Mouse (Mus musculus) fat pad, adult 2 months (tissue): ENCODE data around the gene Ablim1.
A peak's percentile ranks its signal among the peaks of the same experiment; 100 is the strongest.

Experiments
- DNase-seq: peaks from one replicate; pipeline ENCODE4 v3.0.0-alpha.2; 2011; ENCODE audit warnings: low read depth, low spot score; ENCODE audit errors: extremely low read depth

Ablim1 gene

DNA sequence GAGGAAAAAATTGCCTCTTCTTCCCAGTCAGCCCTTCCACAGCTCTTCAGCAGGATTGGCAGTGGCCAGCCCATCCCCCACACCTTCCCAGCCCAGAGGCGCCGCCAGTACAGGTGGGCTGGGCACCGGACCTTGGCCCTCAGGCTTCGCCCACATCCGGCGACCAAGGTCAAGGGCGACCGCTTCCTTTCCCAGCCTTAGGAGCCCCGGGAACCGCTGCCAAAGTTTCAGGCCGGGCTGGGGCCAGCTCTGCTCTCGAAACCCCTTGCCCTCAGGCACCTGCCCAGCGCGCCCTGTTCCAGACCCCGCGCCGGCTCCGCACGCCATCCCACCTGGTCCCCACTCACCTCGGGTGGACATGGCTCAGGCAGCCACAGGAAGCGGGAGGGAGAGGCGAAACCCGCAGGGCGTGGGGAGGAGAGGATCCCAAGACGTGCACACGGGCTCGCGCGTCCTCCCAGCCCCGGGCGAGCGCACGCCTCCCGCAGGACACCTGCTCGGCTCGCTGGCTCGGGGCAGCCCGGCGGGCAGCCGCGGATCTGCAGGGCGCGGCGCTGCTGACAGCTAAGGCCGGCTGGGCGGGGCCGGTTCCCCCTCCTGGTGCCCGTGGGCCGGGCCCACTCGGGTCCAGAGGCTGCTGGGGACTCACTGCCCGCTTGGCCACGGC is at the start of gene Ablim1:
TSS of gene Ablim1 (minus strand) at position 574 of the 667 bp plus-strand sequence.
- no peak for DNase-seq

DNA sequence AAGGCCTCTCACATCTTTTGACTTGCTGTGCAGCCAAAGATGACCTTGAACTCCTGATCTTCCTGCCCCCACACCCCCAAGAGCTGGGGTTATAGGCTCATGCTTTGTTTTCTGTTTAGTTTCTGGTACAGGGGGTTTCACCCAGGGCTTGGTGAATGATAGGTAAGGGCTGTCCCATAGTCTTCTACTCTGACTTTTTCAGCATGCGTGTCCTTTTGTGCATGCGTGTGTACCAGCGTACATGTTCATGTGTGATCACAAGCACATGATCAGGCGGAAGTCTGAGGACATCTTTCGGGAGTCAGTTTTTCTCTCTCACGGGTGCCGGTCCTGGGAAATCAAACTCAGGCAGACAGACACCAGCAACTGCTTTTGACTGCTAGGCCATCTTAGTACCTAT is 48.8 kb upstream of the Ablim1 start:
- no peak for DNase-seq

DNA sequence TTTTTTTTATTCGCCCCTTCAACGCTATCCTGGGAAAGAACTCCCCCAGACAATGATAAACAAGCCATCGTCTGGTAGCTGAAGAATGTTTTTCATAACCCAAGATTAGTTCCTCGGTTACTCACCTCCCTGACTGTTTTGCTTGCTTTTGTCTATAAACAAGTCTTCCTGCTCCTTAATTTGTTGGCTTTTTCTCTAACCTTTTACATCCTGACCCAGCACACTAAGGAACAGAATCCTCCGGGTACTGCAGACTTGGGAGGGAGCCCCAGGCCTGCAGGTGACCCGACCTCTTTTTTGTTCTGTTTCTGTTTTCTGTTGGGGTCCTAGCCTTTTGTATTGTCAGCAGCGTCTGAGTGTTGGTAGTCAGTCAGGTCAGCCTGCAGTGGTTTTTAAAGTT is 48.4 kb upstream of the Ablim1 start:
- no peak for DNase-seq

GRCm38 (mm10) chr19:57362586-57362985 is 47.9 kb upstream of the Ablim1 start:
- no peak for DNase-seq

- DNase-seq = no peak
Observed at GRCm38 (mm10) chr19:57361939-57362307, 47.2 kb upstream of the Ablim1 start.

GRCm38 (mm10) chr19:57361131-57361938 is 46.6 kb upstream of the Ablim1 start:
- DNase-seq = no peak

DNA sequence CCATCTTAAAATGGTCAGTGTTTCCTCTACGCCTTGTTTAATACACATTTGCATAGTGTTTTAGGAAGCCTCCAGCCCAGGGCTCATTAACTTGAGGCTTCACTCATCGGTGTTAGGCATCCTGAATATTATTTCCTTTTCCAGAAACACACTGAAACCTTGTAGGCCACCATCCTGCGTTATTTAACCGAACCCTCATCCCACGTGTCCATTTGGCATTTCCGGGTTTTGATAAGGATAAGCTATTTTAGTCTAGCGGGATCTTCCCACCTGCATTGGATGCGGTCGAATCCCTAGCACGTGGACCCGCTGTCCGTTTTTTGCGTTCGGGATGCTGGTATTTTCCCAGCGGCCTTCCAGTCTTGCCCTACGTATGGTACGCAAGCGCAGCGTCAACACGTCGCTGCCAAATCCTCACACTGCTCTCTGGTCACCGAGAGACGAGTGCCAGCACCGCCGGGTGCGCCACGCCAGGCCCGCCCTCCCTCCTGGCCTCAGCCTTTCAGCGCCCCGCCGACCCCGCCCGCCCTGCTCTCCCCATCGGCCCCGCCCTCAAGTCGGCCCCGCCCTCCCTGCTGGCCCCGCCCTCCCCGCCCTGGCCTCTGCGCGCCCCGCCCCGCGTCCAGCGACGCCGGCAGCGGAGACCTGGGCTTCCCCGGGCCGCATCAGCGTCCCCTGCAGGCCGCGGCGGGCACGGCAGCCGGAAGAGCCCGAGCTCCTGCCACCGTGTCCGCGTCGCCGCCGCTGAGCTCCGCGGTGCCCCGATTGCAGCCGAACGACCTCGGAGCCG is 45.8 kb upstream of the Ablim1 start, which contains the start of gene Fam160b1:
TSS of gene Fam160b1 (plus strand) at position 340 of the 790 bp plus-strand sequence.
- peak; percentile 52 for DNase-seq

DNA sequence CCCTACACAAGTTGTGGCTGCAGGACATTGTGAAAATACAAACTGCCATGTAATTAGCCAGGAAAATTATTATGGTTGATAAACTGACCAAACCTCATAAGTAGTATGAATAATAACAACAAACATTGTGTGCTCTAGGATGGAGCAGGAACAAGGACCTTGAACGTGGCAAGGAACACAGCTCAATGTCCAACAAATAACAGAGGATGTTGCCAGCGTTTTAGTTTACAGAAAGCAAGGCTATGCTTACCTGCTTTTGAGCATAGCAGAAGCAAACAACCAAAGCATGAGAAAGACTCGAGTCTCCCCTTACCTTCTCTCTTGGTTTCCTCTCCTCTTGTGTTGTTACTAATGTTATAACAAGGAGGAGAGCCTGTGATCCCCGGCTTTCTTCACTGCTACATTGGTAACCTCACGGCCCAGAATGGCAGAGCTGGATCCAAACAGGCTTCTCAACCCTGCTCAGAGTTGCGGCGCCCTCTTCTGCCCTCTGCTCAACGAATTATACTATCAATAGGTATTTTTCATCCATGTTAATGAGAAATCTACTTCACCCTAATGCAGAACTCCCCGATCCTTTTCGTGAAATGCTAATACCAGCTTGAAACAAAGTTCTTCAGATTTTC is 45.1 kb upstream of the Ablim1 start:
- no peak for DNase-seq

DNA sequence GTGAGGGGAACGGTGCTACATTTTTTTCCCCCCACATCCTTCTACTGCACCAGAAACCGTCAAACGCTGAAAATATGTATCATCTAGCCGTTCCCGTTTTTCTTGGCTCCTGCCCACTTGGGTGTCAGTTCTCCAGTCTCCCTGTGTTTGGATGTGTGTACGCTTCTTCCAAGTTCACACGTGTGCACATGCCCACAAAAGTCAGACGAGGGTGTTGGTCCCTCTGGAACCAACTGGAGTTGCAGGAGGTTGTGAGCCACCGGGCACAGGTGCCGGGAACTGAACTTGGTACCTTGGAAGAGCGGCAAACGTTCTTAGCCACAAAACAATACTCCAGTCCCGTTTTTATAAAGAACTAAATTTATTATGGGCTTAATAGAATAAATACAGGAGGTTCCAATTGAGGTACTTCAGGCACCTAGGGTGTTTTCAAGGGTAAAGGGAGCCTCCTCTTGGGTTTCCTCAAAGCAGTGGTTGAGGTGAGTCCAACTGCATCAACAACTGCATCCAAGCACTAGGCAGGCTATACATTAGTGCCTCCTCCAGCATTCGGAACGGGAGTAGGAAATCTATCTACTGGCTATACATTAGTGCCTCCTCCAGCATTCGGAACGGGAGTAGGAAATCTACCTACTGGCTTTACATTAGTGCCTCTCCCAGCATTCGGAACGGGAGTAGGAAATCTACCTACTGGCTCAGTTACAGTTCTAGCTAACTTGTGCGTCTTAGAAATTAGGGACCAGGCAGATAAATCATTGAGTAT is 44.3 kb upstream of the Ablim1 start:
- DNase-seq = no peak

- no peak for DNase-seq
Observed at GRCm38 (mm10) chr19:57358322-57358721, 43.6 kb upstream of the Ablim1 start.

- no peak for DNase-seq
Observed at GRCm38 (mm10) chr19:57357811-57358210, 43.1 kb upstream of the Ablim1 start.

DNA sequence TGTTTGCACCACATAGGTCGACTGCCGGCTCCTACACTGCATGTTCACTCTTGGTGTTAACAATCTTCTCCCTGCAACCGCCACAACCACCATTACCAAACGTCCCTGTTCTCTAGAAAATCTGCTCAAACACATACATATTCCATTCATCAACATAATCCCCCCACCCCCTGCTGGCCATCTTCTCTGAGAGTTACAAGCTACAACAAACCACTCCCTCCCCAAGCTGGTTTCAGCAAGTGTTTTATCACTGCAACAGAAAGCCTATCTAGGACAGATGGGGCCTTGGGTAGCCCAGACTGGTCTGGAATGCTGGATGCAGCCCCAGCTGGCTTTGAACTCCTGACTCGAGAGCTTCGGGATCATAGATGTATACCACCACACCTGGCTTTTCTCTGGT is 42.5 kb upstream of the Ablim1 start:
- no peak for DNase-seq

- no peak for DNase-seq
Observed at GRCm38 (mm10) chr19:57356273-57356672, 41.6 kb upstream of the Ablim1 start.

DNA sequence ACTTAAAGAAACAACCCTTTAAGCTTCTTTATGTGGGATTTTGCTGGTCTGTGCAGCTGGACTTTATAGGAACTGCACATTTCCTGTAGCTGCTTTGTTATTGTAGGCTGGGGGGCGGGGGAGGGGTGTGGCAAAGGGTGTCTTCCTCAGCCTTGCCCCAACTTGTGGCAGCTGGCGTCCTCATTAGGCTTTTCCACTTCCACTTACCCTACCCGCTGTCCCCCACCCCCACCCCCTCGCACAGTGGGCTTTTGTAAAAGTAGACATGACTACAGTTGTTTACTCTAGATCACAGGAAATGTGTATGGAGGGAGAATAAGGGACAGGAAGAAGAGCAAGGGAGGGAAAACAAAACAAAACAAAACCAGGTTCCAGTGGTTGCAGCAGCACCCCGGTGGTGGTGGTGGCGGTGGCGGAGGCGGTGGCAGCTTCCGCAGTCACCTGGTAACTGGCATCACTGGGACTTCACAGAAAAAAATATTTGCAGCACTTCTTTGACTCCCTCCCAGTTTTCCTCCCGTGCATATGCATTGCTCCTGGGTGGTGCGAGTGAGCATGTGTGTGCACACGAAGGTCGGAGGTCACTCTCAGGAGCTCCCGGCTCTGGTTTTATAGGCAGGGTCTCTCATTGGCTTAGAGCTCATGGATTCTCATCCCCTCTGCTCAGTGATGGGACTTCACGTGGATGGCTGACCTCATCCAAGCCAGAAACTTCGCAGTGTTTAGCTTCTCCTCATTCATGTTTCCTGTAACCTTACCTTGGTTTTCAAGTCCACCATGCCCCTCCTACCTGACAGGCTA is 40.9 kb upstream of the Ablim1 start:
- DNase-seq = no peak

GRCm38 (mm10) chr19:57354715-57355114 is 40.0 kb upstream of the Ablim1 start:
- no peak for DNase-seq

GRCm38 (mm10) chr19:57354050-57354449 is 39.3 kb upstream of the Ablim1 start:
- no peak for DNase-seq

GRCm38 (mm10) chr19:57353228-57353627 is 38.5 kb upstream of the Ablim1 start:
- no peak for DNase-seq

DNA sequence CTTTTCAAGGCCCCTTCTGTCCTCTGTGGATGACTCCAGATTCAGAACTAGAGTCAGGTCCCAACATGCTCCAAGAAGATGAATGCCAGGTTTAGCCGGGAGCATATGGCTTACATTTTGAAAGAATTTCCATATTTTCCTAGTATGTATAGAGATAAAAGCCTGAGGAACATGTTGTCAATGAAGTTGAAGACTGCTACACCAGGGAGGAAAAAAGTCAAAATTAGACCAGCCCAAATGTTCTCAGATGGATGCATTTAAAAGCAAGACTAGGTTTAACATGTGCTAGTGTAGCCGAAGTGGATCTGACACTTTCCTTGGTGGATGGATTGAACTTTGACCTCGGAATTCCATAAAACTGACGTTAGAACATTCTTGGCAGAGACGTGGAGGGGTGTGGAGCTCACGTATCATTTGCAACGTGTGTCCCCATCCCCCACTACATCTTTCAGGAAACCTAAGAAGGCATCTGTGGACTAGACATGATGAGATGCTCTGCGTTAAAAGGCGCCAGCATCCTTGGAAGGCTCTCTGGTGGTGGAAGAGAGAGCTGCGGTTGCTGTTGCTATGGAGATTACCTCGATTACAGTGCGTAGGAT is 37.7 kb upstream of the Ablim1 start:
- no peak for DNase-seq

GRCm38 (mm10) chr19:57349096-57349495 is 34.4 kb upstream of the Ablim1 start:
- DNase-seq = no peak
